19 mouse cellular contexts compared by ENCODE assay signal in genomic region chr4:62729941-62730340, GRCm38 (mm10).
DNase-seq lines count a peak whose midpoint lies in the region; ATAC-seq and TF ChIP-seq lines count a peak whose summit lies in the region.
"Had no signal": no experiment of that assay in that cellular context is flagged by ENCODE, and none has a peak within 500 bp of the region (broad histone marks: within the 10 kb centered on the region; RNA-seq: fewer than 3 reads in every experiment).

No protein-coding gene starts in this region.

- H3K4me3 ChIP-seq in gastrocnemius, adult 2 months: no peak overlapping the region; the same call in 1 of the 2 replicates
- H3K4me3 ChIP-seq in layer of hippocampus, adult 2 months: no peak overlapping the region
- H3K4me3 ChIP-seq in embryonic facial prominence, embryonic 13.5 days: no peak overlapping the region
- no peak overlapping the region for H3K4me3 ChIP-seq in midbrain, embryonic 14.5 days (replicated peaks; ENCODE audit: low read depth, low read length)
- H3K4me3 ChIP-seq: forebrain, embryonic 12.5 days; hindbrain, embryonic 13.5 days; intestine, embryonic 15.5 days had no signal

- no peaks in the 10 kb centered on the region for H3K9me3 ChIP-seq in embryonic facial prominence, embryonic 13.5 days
- no peaks in the 10 kb centered on the region for H3K9me3 ChIP-seq in midbrain, embryonic 14.5 days (ENCODE audit: control insufficient read depth, low read length)
- H3K9me3 ChIP-seq: forebrain, embryonic 12.5 days; intestine, embryonic 15.5 days had no signal

- WGBS in embryonic facial prominence, embryonic 13.5 days: 65% methylated on average over 5 of the region's 5 CpGs
- WGBS in midbrain, embryonic 14.5 days: 82% methylated on average over 5 of the region's 5 CpGs

- no peak; the same call in 1 of the 2 replicates for TF ChIP-seq CTCF in gastrocnemius, adult 2 months (IDR thresholded peaks at IDR 0.05)
- 0 out of 2 replicates have a peak, but pooled peaks have one; percentile 11 for TF ChIP-seq CTCF in layer of hippocampus, adult 2 months (conservative IDR thresholded peaks at IDR 0.05)

- H3K9ac ChIP-seq in embryonic facial prominence, embryonic 13.5 days: no peak overlapping the region
- no peak overlapping the region for H3K9ac ChIP-seq in midbrain, embryonic 14.5 days (replicated peaks; ENCODE audit: low read length)
- H3K9ac ChIP-seq: forebrain, embryonic 12.5 days; hindbrain, embryonic 13.5 days; intestine, embryonic 15.5 days had no signal

- H3K4me2 ChIP-seq in embryonic facial prominence, embryonic 13.5 days: no peak overlapping the region
- H3K4me2 ChIP-seq in midbrain, embryonic 14.5 days (ENCODE audit: low read length): no peak overlapping the region
- H3K4me2 ChIP-seq: forebrain, embryonic 12.5 days; hindbrain, embryonic 13.5 days; intestine, embryonic 15.5 days had no signal

- DNase-seq in gastrocnemius, adult 2 months: no peak
- no peak for DNase-seq in gastrocnemius, postnatal 36 days
- DNase-seq in layer of hippocampus, adult 2 months (ENCODE audit: low spot score in 2 of 2): no peak
- DNase-seq in layer of hippocampus, adult 11-12 months (ENCODE audit: low spot score): no peak
- no peak for DNase-seq in midbrain, embryonic 14.5 days
- DNase-seq: adrenal gland, adult 2 months; cerebellum, adult 11 months; cerebellum, postnatal 10 days; embryo, embryonic 11 days; kidney, adult 9 months; kidney, postnatal 25 days; lung, postnatal 10 days; right cerebral cortex, postnatal 4 days had no signal

- H3K27ac ChIP-seq in gastrocnemius, adult 2 months: peak overlapping the region; percentile 80
- no peak overlapping the region for H3K27ac ChIP-seq in layer of hippocampus, adult 2 months
- H3K27ac ChIP-seq in embryonic facial prominence, embryonic 13.5 days: peak overlapping the region; percentile 36; the same call in 1 of the 2 replicates
- no peak overlapping the region for H3K27ac ChIP-seq in midbrain, embryonic 14.5 days (replicated peaks; ENCODE audit: low read depth, low read length)
- H3K27ac ChIP-seq: forebrain, embryonic 12.5 days; hindbrain, embryonic 13.5 days; intestine, embryonic 15.5 days had no signal

- intact Hi-C loops in gastrocnemius, adult 2 months (cut with DNase I): loop anchor here (5.0 kb wide), 1 partner anchor 33 kb away; no protein-coding TSS in a partner anchor
- intact Hi-C loops in gastrocnemius, postnatal 36 days (cut with DNase I): no loop called here

- peaks cover 67% of the 10 kb centered on the region for H3K4me1 ChIP-seq in embryonic facial prominence, embryonic 13.5 days
- no peaks in the 10 kb centered on the region for H3K4me1 ChIP-seq in midbrain, embryonic 14.5 days (ENCODE audit: control insufficient read depth, insufficient read depth, low read length)
- H3K4me1 ChIP-seq: forebrain, embryonic 12.5 days had no signal

- no peaks in the 10 kb centered on the region for H3K36me3 ChIP-seq in embryonic facial prominence, embryonic 13.5 days
- H3K36me3 ChIP-seq in midbrain, embryonic 14.5 days (ENCODE audit: control insufficient read depth, insufficient read depth, low read length): no peaks in the 10 kb centered on the region
- H3K36me3 ChIP-seq: forebrain, embryonic 12.5 days; intestine, embryonic 15.5 days had no signal

- H3K27me3 ChIP-seq in embryonic facial prominence, embryonic 13.5 days: no peaks in the 10 kb centered on the region
- H3K27me3 ChIP-seq in midbrain, embryonic 14.5 days (ENCODE audit: control insufficient read depth, insufficient read depth, low read length): no peaks in the 10 kb centered on the region
- H3K27me3 ChIP-seq: forebrain, embryonic 12.5 days; hindbrain, embryonic 13.5 days; intestine, embryonic 15.5 days had no signal

- no peak for ATAC-seq in embryonic facial prominence, embryonic 13.5 days (ENCODE audit: insufficient number of reproducible peaks, insufficient read depth, low FRiP score, low TSS enrichment, low read depth)
- ATAC-seq in megakaryocyte, adult 5-6 weeks (ENCODE audit: poor library complexity, severe bottlenecking): peak; percentile 63
- ATAC-seq in midbrain, embryonic 14.5 days (ENCODE audit: low FRiP score, low TSS enrichment): no peak
- ATAC-seq in inflammation-experienced regulatory T-cells, adult 6 months: no peak
- ATAC-seq: intestine, embryonic 15.5 days had no signal

Comparison
In these comparisons a context has a peak if more than half of its experiments do, and no peak if none do; other contexts are left out.
1. H3K27ac ChIP-seq: peak in gastrocnemius, adult 2 months (single experiment) and embryonic facial prominence, embryonic 13.5 days (single experiment); none in layer of hippocampus, adult 2 months (single experiment) and midbrain, embryonic 14.5 days (single experiment).